Mouse (Mus musculus) embryonic stem cell, embryonic (primary cell): ENCODE results near the gene Olfr136.

Experiments used
- CTCF ChIA-PET, 4 experiments: fragments of 300-600 bp in 2 of 4; fragments of 350-600 bp in 2 of 4; sonication (Branson Sonifier 250); formaldehyde crosslinking; loops; one replicate each; lab custom pipeline; 2022; ENCODE audit warnings: inconsistent platforms in 2 of 4; lab: Charles Lee
- POLR2A ChIA-PET, 4 experiments: fragments of 300-600 bp in 2 of 4; fragments of 350-600 bp in 2 of 4; sonication (Branson Sonifier 250); formaldehyde crosslinking; loops; one replicate each; lab custom pipeline; 2022; ENCODE audit warnings: antibody characterized with exemption in 4 of 4, inconsistent platforms in 1 of 4; lab: Charles Lee

The Olfr136 gene

DNA sequence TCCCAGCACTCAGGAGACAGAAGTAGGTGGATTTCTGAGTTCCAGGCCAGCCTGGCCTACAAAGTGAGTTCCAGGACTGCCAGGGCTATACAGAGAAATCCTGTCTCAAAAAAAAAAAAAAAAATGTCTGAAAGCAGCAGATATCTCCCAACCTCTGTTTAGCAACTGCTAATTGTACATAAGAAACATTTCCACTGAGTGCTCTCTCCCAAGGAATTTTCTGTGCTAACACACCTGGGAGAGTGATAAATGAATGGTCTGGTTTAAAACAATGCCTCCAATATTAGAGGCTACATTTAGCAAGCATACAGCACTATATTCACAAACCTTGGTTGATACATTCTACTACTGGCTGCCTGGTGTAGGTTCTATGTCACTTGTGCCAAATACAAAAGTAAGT, at the start of gene Olfr136:
TSS of gene Olfr136 (plus strand) at position 301 of the 400 bp plus-strand sequence.
- ChIA-PET POLR2A (no interaction called here), CTCF (no interaction called here)

- ChIA-PET POLR2A (no interaction called here), CTCF (no interaction called here)
Measured at GRCm38 (mm10) chr17:38307470-38307869, 22.2 kb upstream of the Olfr136 start, which contains the start of gene Olfr137. Gene Olfr137 (minus strand): TSS chr17:38307570.
